Mouse (Mus musculus) cerebellum, adult (tissue): Measurements from ENCODE around the gene Cds1.
"Not testable (repeated sequence)": the region's sequence is repeated elsewhere in the genome, so short reads cannot be mapped to it uniquely, and the experiment has no call there.

Source experiments
- ATAC-seq: cut with Nextera tagmentation; 2 replicates; pipeline ENCODE4 v1.9.2; 2017; ENCODE audit warnings: mild to moderate bottlenecking, moderate library complexity, mixed read lengths; ENCODE audit not compliant: insufficient number of reproducible peaks, low FRiP score, low TSS enrichment

The Cds1 gene

GRCm38 (mm10) chr5:101825111-101825911 lies 60.4 kb downstream of the Cds1 start:
- no peak for ATAC-seq

DNA sequence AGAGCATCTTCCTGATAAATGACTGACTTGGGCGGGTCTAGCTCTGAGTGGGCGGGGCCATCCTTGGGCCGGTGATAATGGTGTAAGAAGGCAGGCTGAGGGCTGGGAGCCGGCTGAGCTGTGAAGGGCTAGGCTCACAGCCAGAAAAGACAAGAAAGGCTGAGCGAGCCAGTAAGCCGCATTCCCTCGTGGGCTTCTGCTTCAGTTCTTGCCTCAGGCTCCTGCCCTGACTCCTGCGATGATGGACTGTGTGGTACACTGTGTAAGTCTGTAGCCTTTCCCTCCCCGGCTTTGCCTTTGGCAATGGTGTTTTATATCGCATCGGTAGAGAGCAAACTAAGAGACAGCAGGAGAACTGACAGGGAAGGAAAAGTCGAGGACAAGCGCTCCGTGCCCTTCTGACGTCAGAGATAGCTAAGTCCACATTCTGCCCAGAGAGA lies 61.6 kb downstream of the Cds1 start:
- peak; percentile 62 for ATAC-seq

DNA sequence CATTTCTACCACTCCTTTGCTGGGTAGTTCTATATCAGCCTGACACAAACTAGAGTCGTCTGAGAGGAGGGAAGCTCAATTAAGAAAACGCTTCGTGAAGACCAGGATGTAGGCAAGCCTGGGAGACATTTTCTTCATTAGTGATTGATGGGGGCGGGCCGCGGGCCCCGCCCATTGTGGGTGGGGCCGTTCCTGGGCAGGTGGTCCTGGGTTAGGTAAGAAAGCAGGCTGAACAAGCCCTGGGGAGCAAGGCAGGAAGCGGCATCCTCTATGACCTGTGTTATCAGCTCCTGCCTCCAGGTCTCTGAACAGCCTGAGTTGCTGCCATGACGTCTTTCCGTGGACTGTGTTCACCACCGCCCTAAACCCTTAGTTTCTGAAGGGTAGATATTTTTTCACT lies 62.5 kb downstream of the Cds1 start:
- no peak for ATAC-seq

GRCm38 (mm10) chr5:101828932-101829331 lies 64.0 kb downstream of the Cds1 start:
- ATAC-seq: no peak

- ATAC-seq: no peak
Observed at GRCm38 (mm10) chr5:101830180-101830579, 65.2 kb downstream of the Cds1 start.

DNA sequence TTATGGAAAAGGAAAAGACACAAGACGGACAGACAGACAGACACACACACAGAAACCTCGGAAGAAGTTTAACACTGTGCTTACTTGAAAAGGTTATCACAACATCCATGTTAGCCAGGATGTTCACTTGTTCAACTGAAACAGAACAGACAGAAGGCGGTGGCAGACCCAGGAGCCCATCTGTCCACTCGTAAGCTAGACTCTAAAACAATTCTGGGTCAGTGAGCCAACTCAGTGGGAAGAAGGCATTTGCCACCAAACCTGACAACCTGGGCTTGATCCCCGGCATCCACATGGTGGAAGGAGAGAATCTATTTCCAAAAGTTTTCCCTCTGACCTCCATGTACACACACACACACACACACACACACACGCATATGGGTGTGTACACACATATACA lies 67.1 kb downstream of the Cds1 start:
- ATAC-seq: peak; percentile 69; the same call in 1 of the 2 replicates

DNA sequence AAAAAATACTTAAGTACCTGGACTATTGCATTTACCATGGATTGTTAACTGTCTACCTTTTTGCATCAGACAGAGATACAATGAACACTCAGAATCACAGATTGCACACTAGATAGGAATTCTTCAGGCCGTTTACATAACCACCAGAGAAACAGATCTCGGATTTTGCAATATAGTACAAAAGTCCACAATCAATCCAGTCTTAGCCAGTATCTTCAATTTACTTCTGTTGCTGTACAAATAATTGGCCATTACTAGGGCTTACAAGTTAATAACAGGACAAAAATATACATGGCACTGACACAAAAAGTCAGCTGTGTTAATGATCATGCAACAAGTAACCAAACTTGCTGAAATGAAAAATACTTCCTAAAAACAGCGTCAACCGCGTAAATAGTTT lies 68.1 kb downstream of the Cds1 start:
- ATAC-seq: no peak

DNA sequence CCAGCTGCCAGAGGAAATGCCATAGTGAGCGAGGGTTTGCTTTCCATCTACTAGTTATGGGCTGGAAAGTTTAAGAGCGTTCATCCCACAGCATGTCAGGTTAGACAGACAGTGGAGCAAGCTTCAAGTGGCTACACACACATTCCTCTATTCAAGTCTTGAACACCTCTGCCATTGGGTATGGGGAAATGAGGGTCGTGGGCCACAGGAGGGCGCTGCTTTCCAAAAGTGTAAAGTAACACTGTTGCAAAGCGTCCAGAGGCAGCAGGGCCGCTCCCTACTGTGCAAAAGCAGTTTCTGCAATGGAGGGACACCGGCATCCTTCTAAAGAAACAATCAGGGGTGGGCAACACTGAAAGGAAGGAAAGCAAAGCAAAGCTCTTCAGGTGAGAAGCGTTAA lies 68.9 kb downstream of the Cds1 start:
- no peak for ATAC-seq

- no peak for ATAC-seq
Observed at GRCm38 (mm10) chr5:101836221-101836620, 71.3 kb downstream of the Cds1 start.

- not testable (repeated sequence) for ATAC-seq
Observed at GRCm38 (mm10) chr5:101837605-101838004, 72.7 kb downstream of the Cds1 start.

DNA sequence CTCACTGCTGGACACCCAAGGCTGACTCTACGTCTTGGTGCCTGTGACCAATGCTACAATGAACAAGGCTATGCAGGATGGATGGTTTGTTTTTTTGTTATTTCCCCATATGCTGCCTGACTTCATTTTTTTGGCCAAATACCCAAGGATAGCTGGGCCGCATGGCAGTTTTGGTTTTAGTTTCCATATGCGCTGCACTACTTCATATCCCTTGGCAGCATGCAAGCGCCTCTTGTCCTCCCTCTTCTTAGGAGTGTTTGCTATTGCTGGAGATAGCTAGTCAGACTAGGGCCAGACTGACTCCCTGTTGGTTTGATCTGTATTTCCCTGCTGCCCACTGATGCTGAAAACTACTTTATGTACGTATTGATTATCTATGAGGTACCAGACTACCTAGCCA lies 75.5 kb downstream of the Cds1 start:
- ATAC-seq: peak; percentile 66; the same call in 1 of the 2 replicates

DNA sequence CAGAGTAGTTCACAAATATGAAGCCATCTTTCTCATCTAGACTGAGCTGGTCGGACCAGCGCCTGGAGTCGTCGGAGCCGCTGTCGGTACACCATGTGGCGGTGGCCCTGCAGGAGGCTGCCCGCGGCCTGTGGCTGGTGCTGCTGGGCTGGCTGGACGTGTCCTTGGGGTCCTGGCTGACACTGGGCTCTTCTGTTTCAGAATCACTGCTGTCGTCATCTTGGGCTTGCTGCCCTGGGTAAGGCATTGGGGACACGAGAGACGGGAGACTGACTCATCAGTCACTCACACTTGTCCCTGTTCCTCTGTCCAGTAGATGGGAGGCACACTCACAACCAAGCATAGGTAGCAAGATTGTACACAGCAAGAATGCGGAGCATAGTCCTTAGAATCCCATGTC lies 80.1 kb downstream of the Cds1 start:
- no peak for ATAC-seq

DNA sequence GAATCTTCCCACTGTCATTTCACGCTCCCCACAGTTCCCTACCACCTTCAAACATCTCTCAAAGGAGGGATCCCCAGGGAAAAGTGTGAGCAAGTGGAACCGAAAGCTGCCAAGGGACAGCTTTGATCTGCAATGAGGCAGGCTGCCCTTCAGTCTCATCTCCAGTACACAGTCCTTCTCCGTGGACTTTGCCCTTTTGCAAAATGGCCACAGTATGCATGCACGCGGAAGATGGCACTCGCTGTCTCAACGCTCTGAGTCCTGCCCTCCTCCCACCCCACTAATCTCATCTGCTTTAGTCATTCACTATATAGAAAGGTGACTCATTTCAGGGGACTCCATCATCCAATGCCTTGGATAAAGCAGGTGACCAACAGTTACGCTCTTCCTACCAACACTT lies 81.0 kb downstream of the Cds1 start:
- ATAC-seq: no peak

DNA sequence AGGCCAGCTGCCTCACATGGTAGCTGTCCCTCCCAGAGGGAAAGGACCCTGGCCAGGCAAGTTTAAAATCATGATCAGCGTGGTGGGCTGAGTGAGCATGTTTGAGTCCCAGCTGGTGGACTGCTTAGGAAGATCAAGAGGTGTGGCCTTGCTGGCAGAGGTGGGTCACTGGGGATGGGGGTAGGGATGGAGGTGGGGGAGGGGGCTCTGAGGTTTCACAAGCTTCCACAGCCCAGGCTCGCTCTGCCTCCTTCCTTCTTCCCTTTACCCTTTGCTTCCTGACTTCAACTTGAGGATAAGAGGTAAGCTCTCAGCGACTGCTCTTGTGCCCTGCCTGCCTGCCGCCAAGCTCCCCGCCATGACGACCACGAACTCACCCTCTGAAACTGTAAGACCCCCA lies 82.4 kb downstream of the Cds1 start:
- ATAC-seq: no peak

- ATAC-seq: no peak
Observed at GRCm38 (mm10) chr5:101847762-101848161, 82.8 kb downstream of the Cds1 start.

DNA sequence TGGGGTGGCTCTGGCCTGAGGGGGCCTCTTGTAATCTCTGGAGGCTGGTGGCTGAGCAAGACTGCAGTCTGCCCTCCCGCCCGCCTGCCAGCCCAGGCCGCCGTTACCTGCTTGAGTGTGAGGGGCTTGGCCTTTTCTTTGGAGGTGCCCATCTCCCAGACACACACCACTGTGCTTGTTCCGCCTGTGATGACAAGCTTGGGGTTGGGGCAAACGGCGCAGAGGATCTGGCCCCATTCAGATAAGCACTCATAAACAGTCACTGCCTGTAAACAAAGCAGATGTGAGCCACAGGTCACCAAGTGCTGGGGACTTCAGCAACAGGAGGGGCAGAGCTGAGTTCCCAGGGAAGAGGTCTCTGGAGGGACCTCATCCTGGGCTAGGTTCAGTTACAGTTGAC lies 86.2 kb downstream of the Cds1 start:
- ATAC-seq: no peak

DNA sequence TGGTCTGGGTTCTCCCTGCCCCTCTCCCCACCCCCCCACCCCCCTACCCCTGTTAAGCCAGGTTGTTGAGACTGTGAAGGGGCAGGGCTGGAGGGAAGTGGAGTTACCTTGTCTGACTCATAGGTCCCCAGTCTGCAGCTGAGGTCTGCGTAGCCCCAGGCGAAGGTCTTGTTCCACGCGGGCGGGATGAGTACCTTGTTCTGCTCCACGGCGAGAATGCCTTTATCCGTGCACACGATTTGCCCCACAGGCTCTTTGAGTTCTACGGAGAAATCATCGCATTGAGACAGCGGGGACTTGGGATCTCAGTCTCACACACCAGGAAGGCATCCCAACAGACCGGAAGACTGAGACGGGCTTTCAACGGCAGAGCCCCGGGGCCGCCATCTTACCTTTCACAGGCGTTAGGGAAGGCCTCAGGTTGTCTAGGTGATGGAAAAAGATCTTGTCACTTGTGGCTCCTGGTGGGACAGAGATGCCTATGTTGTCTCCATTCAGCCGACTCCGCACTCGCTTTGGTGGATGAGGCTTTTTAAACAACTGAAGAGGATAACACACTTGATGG lies 87.3 kb downstream of the Cds1 start:
- ATAC-seq: no peak

DNA sequence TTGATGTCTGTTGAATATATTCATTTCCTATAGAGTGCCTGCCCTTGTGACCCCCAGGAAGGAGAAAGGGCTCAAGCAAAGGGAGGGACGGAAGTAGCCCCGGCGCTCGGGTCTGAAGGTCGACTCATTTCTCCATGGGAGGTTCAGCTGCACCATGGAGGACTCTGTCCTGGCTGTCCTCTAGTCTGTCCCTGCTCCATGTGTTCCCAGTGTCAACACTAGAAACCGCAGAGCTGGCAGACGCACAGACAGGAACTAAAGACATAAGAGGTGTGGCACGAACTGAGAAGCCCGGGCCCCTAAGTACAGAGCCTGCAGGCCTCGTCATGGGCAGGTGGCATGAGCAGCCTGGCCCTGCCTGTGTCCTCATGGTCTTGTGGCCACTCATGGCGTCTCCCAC lies 89.2 kb downstream of the Cds1 start:
- no peak for ATAC-seq

GRCm38 (mm10) chr5:101854667-101855066 lies 89.7 kb downstream of the Cds1 start:
- no peak for ATAC-seq

- no peak for ATAC-seq
Observed at GRCm38 (mm10) chr5:101855475-101855874, 90.5 kb downstream of the Cds1 start.

DNA sequence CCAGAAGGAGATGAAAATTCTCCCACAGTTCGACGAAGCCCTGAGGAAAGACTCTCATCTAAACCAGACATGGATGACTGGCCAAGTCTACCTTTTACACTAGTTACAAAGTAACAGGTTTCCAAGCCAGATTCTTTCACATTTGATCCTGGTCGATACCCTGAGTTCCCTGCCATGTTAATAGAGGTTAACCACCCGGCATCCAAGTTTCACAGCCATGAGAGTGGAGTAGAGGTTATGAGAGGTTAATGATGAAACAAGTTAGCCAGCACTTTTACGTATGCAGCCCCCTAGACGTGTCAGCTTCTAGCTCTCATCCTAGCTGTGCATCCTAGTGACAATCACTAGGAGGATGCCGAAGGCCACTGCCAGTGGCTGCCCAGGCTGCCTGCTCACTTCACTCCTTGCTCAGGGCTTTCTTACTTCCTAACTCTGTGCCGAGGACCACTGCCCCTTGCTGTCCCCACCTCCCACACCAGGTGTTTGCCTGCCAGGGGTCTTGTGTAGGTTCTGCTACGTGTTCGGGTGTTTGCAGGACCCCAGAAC lies 94.0 kb downstream of the Cds1 start:
- no peak for ATAC-seq
